Mouse (Mus musculus) heart, embryonic 16.5 days (tissue): ENCODE results near the gene Ap1g2. TPM values are rescaled to one million over a fixed set of nuclear protein-coding genes. Genes with fewer than 3 reads are reported as not detected.
A peak's percentile ranks its signal among the peaks of the same experiment; 100 is the strongest.

Source experiments
- ATAC-seq: fragments of 200-750 bp; cut with Nextera tagmentation; replicated peaks from 2 replicates; pipeline ENCODE4 v1.8.0; 2017; ENCODE audit warnings: moderate number of reproducible peaks; ENCODE audit not compliant: insufficient read depth, low FRiP score; ENCODE audit errors: extremely low read depth
- H3K27ac ChIP-seq: fragments of 300-500 bp; sonication (generic); 2 replicates; pipeline ENCODE4 v1.5.1; 2014; ENCODE audit warnings: mild to moderate bottlenecking, low read length, control low read depth, moderate library complexity
- H3K27me3 ChIP-seq: fragments of 300-500 bp; sonication (generic); 2 replicates; pipeline ENCODE4 v1.6.1; 2014; ENCODE audit warnings: low read length, mixed read lengths; ENCODE audit not compliant: control insufficient read depth, insufficient read depth
- H3K36me3 ChIP-seq: fragments of 300-500 bp; sonication (generic); 2 replicates; pipeline ENCODE4 v1.6.1; 2014; ENCODE audit not compliant: control insufficient read depth, insufficient read depth
- H3K4me1 ChIP-seq: fragments of 300-500 bp; sonication (generic); 2 replicates; pipeline ENCODE4 v1.6.1; 2014; ENCODE audit warnings: low read length, mixed read lengths; ENCODE audit not compliant: control insufficient read depth, insufficient read depth
- H3K4me2 ChIP-seq: fragments of 300-500 bp; sonication (generic); 2 replicates; pipeline ENCODE4 v1.6.1; 2014; ENCODE audit warnings: low read depth, mild to moderate bottlenecking, control low read depth, low read length
- H3K4me3 ChIP-seq: fragments of 300-500 bp; sonication (generic); 2 replicates; pipeline ENCODE4 v1.5.1; 2014; ENCODE audit warnings: mild to moderate bottlenecking, control low read depth, low read length
- H3K9ac ChIP-seq: fragments of 300-500 bp; sonication (generic); 2 replicates; pipeline ENCODE4 v1.6.1; 2014; ENCODE audit warnings: low read length, control low read depth
- H3K9me3 ChIP-seq: fragments of 300-500 bp; sonication (generic); replicated peaks from 2 replicates; pipeline ENCODE4 v1.6.1; 2016; ENCODE audit warnings: low read length; ENCODE audit not compliant: control insufficient read depth
- WGBS: fragments of 180-500 bp; shearing (Covaris S2); extraction: QIAGEN DNeasy Blood & Tissue Kit; methylation state at CpG from one replicate; pipeline ENCODE4 v1.1.7; 2014; 5-methylcytosine and 5-hydroxymethylcytosine counted together
- polyA plus RNA-seq: library from polyadenylated mRNA; unstranded; fragments of >200 nt; fragmentation: Nextera tagmentation; extraction: Ambion mirVana; gene quantifications from 2 replicates; pipeline ENCODE4 v1.2.1, GENCODE M21; 2015

The Ap1g2 gene
- polyA plus RNA-seq, 1 experiment from 2014 or later = 14.2 TPM

GRCm38 (mm10) chr14:55115846-55116245 is 9.5 kb upstream of the Ap1g2 start:
- ATAC-seq = no peak
- under 1% methylated on average over 8 of the region's 8 CpGs for whole genome bisulfite sequencing
- Histone ChIP-seq H3K4me3 (no peak overlapping the region; the same call in 1 of the 2 replicates), H3K27ac (no peak overlapping the region), H3K9me3 (no peaks in the 10 kb centered on the region), H3K27me3 (peaks cover 60% of the 10 kb centered on the region), H3K9ac (no peak overlapping the region), H3K36me3 (no peaks in the 10 kb centered on the region), H3K4me1 (peaks cover 14% of the 10 kb centered on the region), H3K4me2 (peak overlapping the region; percentile 100)

GRCm38 (mm10) chr14:55114759-55115701 is 8.6 kb upstream of the Ap1g2 start:
- Histone ChIP-seq H3K27me3 (peaks cover 67% of the 10 kb centered on the region), H3K4me2 (peak overlapping the region; percentile 100), H3K9me3 (no peaks in the 10 kb centered on the region), H3K36me3 (no peaks in the 10 kb centered on the region), H3K4me3 (peak overlapping the region; percentile 67), H3K4me1 (peaks cover 14% of the 10 kb centered on the region), H3K27ac (no peak overlapping the region), H3K9ac (peak overlapping the region; percentile 69)
- peak; percentile 32 for ATAC-seq
- WGBS = under 1% methylated on average over 72 of the region's 78 CpGs

DNA sequence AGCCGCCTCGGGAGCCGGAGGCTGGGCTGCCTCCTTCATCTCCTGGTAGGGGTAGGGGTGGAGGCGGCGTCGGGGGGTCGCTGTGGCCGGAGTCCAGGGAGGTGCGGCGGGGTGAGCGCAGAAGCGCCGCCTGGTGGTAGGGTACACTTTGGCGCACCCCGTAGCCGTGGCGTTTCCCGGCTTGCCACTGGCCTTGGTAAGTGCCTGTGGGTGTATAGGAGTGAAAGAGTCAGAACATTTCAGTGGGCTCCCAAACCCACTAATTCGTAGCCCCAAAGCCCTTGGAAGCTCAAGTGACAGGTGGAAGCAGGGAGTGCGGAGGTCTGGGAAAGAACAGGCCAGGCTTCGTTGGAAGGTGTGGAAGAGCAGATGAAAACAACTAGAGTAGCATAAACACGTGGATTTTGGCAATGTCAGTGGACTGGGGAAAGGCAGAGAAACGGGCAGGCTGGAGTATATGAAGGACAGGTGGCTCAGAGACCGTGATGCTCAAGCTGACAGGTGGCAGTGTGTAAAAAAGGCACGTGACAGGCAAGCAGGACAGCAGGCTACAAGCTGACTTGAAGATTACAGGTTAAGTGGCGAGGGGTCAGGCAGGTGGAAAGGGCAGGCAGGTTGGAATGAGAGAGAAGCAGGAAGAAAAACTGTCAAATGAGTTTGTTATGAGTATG is 7.7 kb upstream of the Ap1g2 start:
- Histone ChIP-seq H3K9ac (no peak overlapping the region; the same call in 1 of the 2 replicates), H3K4me2 (peak overlapping the region; percentile 100), H3K4me1 (peaks cover 14% of the 10 kb centered on the region), H3K36me3 (no peaks in the 10 kb centered on the region), H3K27me3 (peaks cover 74% of the 10 kb centered on the region), H3K27ac (no peak overlapping the region), H3K9me3 (no peaks in the 10 kb centered on the region), H3K4me3 (peak overlapping the region; percentile 67)
- 7% methylated on average over 26 of the region's 26 CpGs for WGBS
- no peak for ATAC-seq

GRCm38 (mm10) chr14:55113351-55113974 is 7.1 kb upstream of the Ap1g2 start:
- WGBS = 56% methylated on average over 50 of the region's 51 CpGs

GRCm38 (mm10) chr14:55111720-55112119 is 5.3 kb upstream of the Ap1g2 start:
- WGBS = 61% methylated on average over 2 of the region's 2 CpGs
- H3K9ac ChIP-seq = no peak overlapping the region
- H3K4me1 ChIP-seq = peaks cover 14% of the 10 kb centered on the region
- no peak overlapping the region for H3K4me3 ChIP-seq
- H3K36me3 ChIP-seq = no peaks in the 10 kb centered on the region
- H3K27me3 ChIP-seq = peaks cover 73% of the 10 kb centered on the region
- H3K9me3 ChIP-seq = no peaks in the 10 kb centered on the region
- no peak overlapping the region for H3K27ac ChIP-seq
- H3K4me2 ChIP-seq = no peak overlapping the region
- no peak for ATAC-seq

More at GRCm38 (mm10) chr14:55113351-55113974, 7.1 kb upstream of the Ap1g2 start:
- H3K4me2 ChIP-seq = 0 out of 2 replicates have a peak overlapping the region, but pooled peaks have one; percentile 5
- ATAC-seq = no peak
- H3K36me3 ChIP-seq = no peaks in the 10 kb centered on the region
- H3K9me3 ChIP-seq = no peaks in the 10 kb centered on the region
- no peak overlapping the region for H3K9ac ChIP-seq
- H3K27me3 ChIP-seq = peaks cover 74% of the 10 kb centered on the region
- peaks cover 14% of the 10 kb centered on the region for H3K4me1 ChIP-seq
- no peak overlapping the region for H3K27ac ChIP-seq
- H3K4me3 ChIP-seq = no peak overlapping the region

DNA sequence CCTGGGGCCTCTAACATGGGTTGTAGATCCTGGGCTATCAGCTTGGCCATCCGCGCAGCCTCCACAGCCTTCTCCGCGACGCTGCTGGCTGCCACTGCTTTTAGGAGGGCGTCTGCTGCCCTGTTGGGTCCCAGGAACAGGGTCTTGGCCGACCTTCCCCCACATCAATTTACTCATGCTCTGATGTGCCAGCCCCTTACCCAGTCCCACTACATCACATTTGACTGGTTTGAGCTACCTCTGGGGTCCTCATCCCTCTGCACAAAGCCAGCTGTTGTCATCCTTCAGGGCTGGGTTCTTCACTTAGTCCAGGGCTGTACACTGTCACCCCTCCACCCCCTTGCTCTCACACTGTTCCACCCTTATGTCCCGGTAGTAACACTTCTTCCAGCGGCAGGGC is 3.7 kb upstream of the Ap1g2 start:
- H3K4me3 ChIP-seq = no peak overlapping the region
- no peak for ATAC-seq
- no peak overlapping the region for H3K9ac ChIP-seq
- H3K27ac ChIP-seq = no peak overlapping the region
- H3K4me2 ChIP-seq = no peak overlapping the region
- H3K4me1 ChIP-seq = peaks cover 17% of the 10 kb centered on the region
- peaks cover 57% of the 10 kb centered on the region for H3K27me3 ChIP-seq
- H3K36me3 ChIP-seq = no peaks in the 10 kb centered on the region
- no peaks in the 10 kb centered on the region for H3K9me3 ChIP-seq
- 33% methylated on average over 9 of the region's 9 CpGs for WGBS

GRCm38 (mm10) chr14:55109048-55109873 is 2.9 kb upstream of the Ap1g2 start:
- Histone ChIP-seq H3K27me3 (peaks cover 52% of the 10 kb centered on the region), H3K36me3 (no peaks in the 10 kb centered on the region), H3K4me1 (peaks cover 12% of the 10 kb centered on the region), H3K9ac (no peak overlapping the region), H3K4me2 (no peak overlapping the region), H3K9me3 (no peaks in the 10 kb centered on the region), H3K27ac (no peak overlapping the region), H3K4me3 (no peak overlapping the region)
- no peak for ATAC-seq
- 12% methylated on average over 21 of the region's 21 CpGs for WGBS

DNA sequence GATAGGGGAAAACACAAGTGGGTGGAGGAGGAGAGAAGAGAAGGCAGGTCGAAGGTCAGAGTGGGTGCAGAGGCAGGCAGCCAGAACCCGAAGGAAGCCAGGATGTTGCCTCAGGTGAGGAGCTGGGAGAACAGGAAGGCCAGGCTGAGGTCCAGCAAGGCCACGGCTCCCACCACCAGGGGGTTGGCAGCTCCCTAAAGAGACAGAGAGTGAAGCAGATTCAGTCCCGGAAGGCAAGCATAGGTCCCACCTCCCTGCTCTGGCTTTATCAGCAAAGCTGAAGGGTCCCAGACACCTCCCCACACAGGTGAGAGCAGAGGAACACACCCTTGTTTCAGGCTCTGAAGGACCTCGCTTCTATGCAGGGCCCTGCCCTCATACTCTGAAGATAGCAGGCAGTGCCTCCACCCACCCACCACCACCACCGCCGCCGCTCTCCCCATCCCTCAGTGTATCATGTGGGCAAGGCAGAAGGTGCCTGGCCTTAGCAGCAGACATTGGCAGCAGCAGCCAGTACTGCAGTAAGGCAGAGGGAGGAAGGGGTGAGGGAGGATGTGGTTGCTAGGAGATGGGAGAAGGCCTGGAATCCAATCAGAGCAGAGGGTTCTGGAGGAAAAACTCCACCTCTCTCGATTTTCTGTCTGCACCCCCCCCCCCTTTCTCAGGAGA is 1.9 kb upstream of the Ap1g2 start:
- Histone ChIP-seq H3K9me3 (no peaks in the 10 kb centered on the region), H3K4me1 (peaks cover 12% of the 10 kb centered on the region), H3K27ac (no peak overlapping the region), H3K36me3 (no peaks in the 10 kb centered on the region), H3K27me3 (peaks cover 42% of the 10 kb centered on the region), H3K4me2 (no peak overlapping the region), H3K9ac (no peak overlapping the region), H3K4me3 (no peak overlapping the region)
- ATAC-seq = no peak
- WGBS = 32% methylated on average over 9 of the region's 9 CpGs
